Mouse (Mus musculus) MEL (cell line): ENCODE results near the gene Gm14403. TPM values are rescaled to one million over a fixed set of nuclear protein-coding genes. Genes with fewer than 3 reads are reported as not detected.
"Not testable (repeated sequence)": the region's sequence is repeated elsewhere in the genome, so short reads cannot be mapped to it uniquely, and the experiment has no call there.

Experiments
- DNase-seq: peaks from one replicate; pipeline ENCODE4 v3.0.0; 2011; ENCODE audit warnings: low read depth, low spot score
- H3K27ac ChIP-seq: 2 replicates; pipeline ENCODE4 v1.5.1; 2012; ENCODE audit warnings: low read depth, mild to moderate bottlenecking, control low read depth, low read length, moderate library complexity; ENCODE audit not compliant: control insufficient read depth
- H3K27me3 ChIP-seq, 2 experiments: fragments of 150-350 bp in 1 of 2; sonication (generic) in 1 of 2; 2 replicates each; pipeline ENCODE4 v1.6.1; 2012; ENCODE audit warnings: low read length in 2 of 2, mild to moderate bottlenecking in 2 of 2, improper control_type of control experiment in 1 of 2, moderate library complexity in 1 of 2; ENCODE audit not compliant: insufficient read depth in 2 of 2, control insufficient read depth in 1 of 2
- H3K36me3 ChIP-seq, 2 experiments: 2 replicates each; pipeline ENCODE4 v1.6.1; 2012 to 2014; ENCODE audit warnings: low read length in 2 of 2, improper control_type of control experiment in 1 of 2, inconsistent platforms in 1 of 2, mild to moderate bottlenecking in 1 of 2; ENCODE audit not compliant: insufficient read depth in 2 of 2, control insufficient read depth in 1 of 2
- H3K4me1 ChIP-seq, 2 experiments: fragments of 150-350 bp in 1 of 2; sonication (generic) in 1 of 2; 2 replicates each; pipeline ENCODE4 v1.6.1; 2012; ENCODE audit warnings: low read length in 2 of 2, improper control_type of control experiment in 1 of 2, mild to moderate bottlenecking in 1 of 2; ENCODE audit not compliant: insufficient read depth in 2 of 2, control insufficient read depth in 1 of 2
- H3K4me3 ChIP-seq, 2 experiments: fragments of 150-350 bp in 1 of 2; sonication (generic) in 1 of 2; 2 replicates each; pipeline ENCODE4 v1.5.1; 2012; ENCODE audit warnings: low read depth in 2 of 2, low read length in 2 of 2, mild to moderate bottlenecking in 2 of 2, moderate library complexity in 2 of 2, control low read depth in 1 of 2, improper control_type of control experiment in 1 of 2; ENCODE audit not compliant: control insufficient read depth in 1 of 2, insufficient read depth in 1 of 2
- H3K79me2 ChIP-seq: 2 replicates; pipeline ENCODE4 v1.6.1; 2012; ENCODE audit warnings: mild to moderate bottlenecking, low read length, moderate library complexity; ENCODE audit not compliant: control insufficient read depth, poor library complexity, insufficient read depth
- H3K9ac ChIP-seq: 2 replicates; pipeline ENCODE4 v1.6.1; 2012; ENCODE audit warnings: low read depth, mild to moderate bottlenecking, control low read depth, low read length, moderate library complexity; ENCODE audit not compliant: control insufficient read depth, poor library complexity, severe bottlenecking
- H3K9me3 ChIP-seq: fragments of 150-350 bp; sonication (generic); replicated peaks from 2 replicates; pipeline ENCODE4 v1.6.1; 2012; ENCODE audit warnings: mild to moderate bottlenecking, low read length, improper control_type of control experiment, moderate library complexity; ENCODE audit not compliant: insufficient read depth
- polyA plus RNA-seq, 2 experiments: library from polyadenylated mRNA; stranded (reverse) in 1 of 2; unstranded in 1 of 2; fragments of >175 nt in 1 of 2; fragments of >200 nt in 1 of 2; gene quantifications; 2 replicates each; pipeline versions ENCODE4 v1.2.1 to v1.2.4; 2012; ENCODE audit warnings: low replicate concordance in 2 of 2, low read depth in 1 of 2; ENCODE audit not compliant: insufficient read length in 2 of 2, insufficient read depth in 1 of 2, missing spikeins in 1 of 2
- total RNA-seq: library from RNA; depleted of rRNA; stranded (reverse); fragments of 300-350 nt; gene quantifications from 2 replicates; pipeline ENCODE4 v1.2.3, GENCODE M21; 2012

Gm14403 gene
- total and polyA plus RNA-seq, 3 experiments = 1.8 to 640 (median 5.4) TPM

- not testable (repeated sequence) for H3K4me1 ChIP-seq, H3K79me2 ChIP-seq, H3K27ac ChIP-seq, H3K4me3 ChIP-seq, H3K36me3 ChIP-seq, H3K9ac ChIP-seq, H3K27me3 ChIP-seq, H3K9me3 ChIP-seq, DNase-seq
Measured at GRCm38 (mm10) chr2:177505211-177505719, 7.2 kb downstream of the Gm14403 start.

DNA sequence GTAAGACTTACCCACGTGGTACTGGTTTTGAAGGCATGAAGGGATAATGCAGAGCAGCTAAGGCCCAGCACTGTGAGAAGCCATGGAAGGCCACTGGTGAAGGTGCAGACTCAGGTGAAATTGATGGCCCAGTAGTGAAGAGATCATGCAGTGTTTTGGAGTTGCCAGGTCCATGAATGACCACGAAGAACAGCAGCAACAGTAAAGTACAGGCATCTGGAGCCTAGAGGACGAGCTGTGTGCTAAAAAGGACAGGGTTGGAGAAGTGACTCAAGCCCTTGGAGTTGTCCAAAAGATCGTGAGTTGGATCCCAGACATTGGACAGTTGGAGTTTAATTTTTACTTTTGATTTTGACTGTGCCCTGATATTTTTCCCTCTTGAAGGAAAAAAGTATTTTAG lies 13.4 kb downstream of the Gm14403 start:
- not testable (repeated sequence) for H3K4me3 ChIP-seq, H3K36me3 ChIP-seq, H3K79me2 ChIP-seq, H3K9me3 ChIP-seq, H3K27ac ChIP-seq, H3K4me1 ChIP-seq, H3K27me3 ChIP-seq, DNase-seq, H3K9ac ChIP-seq

DNA sequence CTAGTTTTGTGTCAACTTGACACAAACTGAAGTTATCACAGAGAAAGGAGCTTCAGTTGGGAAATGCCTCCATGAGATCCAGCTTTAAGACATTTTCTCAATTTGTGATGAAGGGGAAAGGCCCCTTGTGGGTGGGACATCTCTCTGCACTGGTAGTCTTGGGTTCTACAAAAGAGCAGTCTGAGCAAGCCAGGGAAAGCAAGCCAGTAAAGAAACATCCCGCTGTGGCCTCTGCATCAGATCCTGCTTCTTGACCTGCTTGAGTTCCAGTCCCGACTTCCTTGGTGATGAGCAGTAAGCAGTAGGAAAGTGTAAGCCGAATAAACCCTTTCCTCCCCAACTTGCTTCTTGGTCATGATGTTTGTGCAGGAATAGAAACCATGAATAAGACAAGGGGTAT lies 14.0 kb downstream of the Gm14403 start:
- not testable (repeated sequence) for H3K9ac ChIP-seq, H3K9me3 ChIP-seq, H3K27me3 ChIP-seq, H3K27ac ChIP-seq, H3K4me3 ChIP-seq, H3K4me1 ChIP-seq, H3K36me3 ChIP-seq, DNase-seq, H3K79me2 ChIP-seq

DNA sequence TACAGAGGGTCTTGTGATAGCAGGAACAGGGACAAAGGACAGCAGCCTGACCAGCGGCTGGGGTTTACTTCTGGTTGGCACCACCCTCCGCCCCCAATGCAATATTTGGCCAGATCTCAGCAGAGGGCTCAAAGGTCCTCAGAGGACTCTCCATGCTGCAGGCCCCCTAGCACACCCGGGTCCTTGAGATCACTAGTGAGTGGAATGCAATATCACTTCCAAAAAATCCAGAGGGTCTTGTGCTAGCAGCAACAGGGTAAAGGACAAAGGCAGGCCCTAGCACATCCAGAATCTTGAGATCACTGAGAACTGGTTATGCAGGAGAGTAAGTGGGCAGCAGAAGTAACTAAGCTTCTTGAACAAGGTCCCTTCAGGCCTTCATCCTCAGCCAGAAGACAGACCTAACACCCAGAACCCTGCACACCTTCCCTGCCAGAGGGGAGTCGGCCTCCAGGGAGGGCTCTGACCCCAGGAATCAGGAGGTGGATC lies 16.0 kb downstream of the Gm14403 start:
- not testable (repeated sequence) for H3K27me3 ChIP-seq, DNase-seq, H3K9ac ChIP-seq, H3K36me3 ChIP-seq, H3K9me3 ChIP-seq, H3K4me1 ChIP-seq, H3K79me2 ChIP-seq, H3K27ac ChIP-seq, H3K4me3 ChIP-seq

- not testable (repeated sequence) for H3K4me1 ChIP-seq, H3K36me3 ChIP-seq, H3K9ac ChIP-seq, H3K9me3 ChIP-seq, H3K4me3 ChIP-seq, H3K27ac ChIP-seq, H3K79me2 ChIP-seq, DNase-seq, H3K27me3 ChIP-seq
Measured at GRCm38 (mm10) chr2:177517746-177518145, 19.7 kb downstream of the Gm14403 start.

DNA sequence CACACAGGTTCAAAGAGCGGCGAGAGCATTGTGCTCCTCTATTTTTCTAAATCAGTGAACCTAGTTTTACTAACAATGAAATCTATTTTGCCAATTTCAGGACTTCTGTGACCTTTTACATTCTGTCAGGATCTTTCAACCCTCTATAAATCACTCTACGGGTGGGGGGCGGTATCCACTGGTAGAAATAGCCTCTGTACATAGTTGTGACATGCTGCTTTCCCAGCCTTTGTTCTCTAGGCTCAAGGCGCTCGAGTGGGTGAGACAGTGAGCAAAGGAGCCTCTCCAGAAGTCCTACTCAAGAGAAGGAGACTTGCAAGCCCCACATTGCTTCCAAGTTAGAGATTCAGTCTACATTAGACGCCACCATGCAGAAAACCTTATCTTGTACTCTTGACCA lies 20.3 kb downstream of the Gm14403 start:
- not testable (repeated sequence) for H3K27ac ChIP-seq, H3K36me3 ChIP-seq, H3K4me1 ChIP-seq, H3K9ac ChIP-seq, H3K4me3 ChIP-seq, H3K27me3 ChIP-seq, DNase-seq, H3K9me3 ChIP-seq, H3K79me2 ChIP-seq

GRCm38 (mm10) chr2:177518960-177519359 lies 20.9 kb downstream of the Gm14403 start:
- not testable (repeated sequence) for H3K36me3 ChIP-seq

More at GRCm38 (mm10) chr2:177518960-177519359, 20.9 kb downstream of the Gm14403 start:
- H3K9me3 ChIP-seq, H3K4me1 ChIP-seq, H3K79me2 ChIP-seq, H3K27me3 ChIP-seq, H3K27ac ChIP-seq, H3K4me3 ChIP-seq, DNase-seq, H3K9ac ChIP-seq: not testable (repeated sequence)
